Mouse (Mus musculus) lung, embryonic 15.5 days (tissue): Measurements from ENCODE around the gene Slc23a4. TPM values are rescaled to one million over a fixed set of nuclear protein-coding genes. Genes with fewer than 3 reads are reported as not detected.

ENCODE experiments used
- ATAC-seq: fragments of 200-750 bp; cut with Nextera tagmentation; 2 replicates; pipeline ENCODE4 v1.8.0; 2017; ENCODE audit warnings: moderate number of reproducible peaks, borderline replicate concordance; ENCODE audit not compliant: low FRiP score, low TSS enrichment; ENCODE audit errors: extremely low read depth
- H3K27ac ChIP-seq: fragments of 300-500 bp; sonication (generic); 2 replicates; pipeline ENCODE4 v1.5.1; 2015; ENCODE audit warnings: moderate library complexity, mild to moderate bottlenecking, inconsistent platforms
- H3K27me3 ChIP-seq: fragments of 300-500 bp; sonication (generic); 2 replicates; pipeline ENCODE4 v1.6.1; 2015; ENCODE audit warnings: inconsistent platforms
- H3K36me3 ChIP-seq: fragments of 300-500 bp; sonication (generic); 2 replicates; pipeline ENCODE4 v1.6.1; 2015; ENCODE audit warnings: inconsistent platforms
- H3K4me1 ChIP-seq: fragments of 300-500 bp; sonication (generic); 2 replicates; pipeline ENCODE4 v1.6.1; 2015; ENCODE audit warnings: inconsistent platforms
- H3K4me2 ChIP-seq: fragments of 300-500 bp; sonication (generic); 2 replicates; pipeline ENCODE4 v1.6.1; 2015; ENCODE audit warnings: inconsistent platforms, mild to moderate bottlenecking, moderate library complexity
- H3K4me3 ChIP-seq: fragments of 300-500 bp; sonication (generic); 2 replicates; pipeline ENCODE4 v1.5.1; 2015; ENCODE audit warnings: mild to moderate bottlenecking, inconsistent platforms
- H3K9ac ChIP-seq: fragments of 300-500 bp; sonication (generic); 2 replicates; pipeline ENCODE4 v1.6.1; 2015; ENCODE audit warnings: inconsistent platforms
- H3K9me3 ChIP-seq: fragments of 300-500 bp; sonication (generic); 2 replicates; pipeline ENCODE4 v1.6.1; 2016; ENCODE audit warnings: inconsistent platforms
- WGBS: fragments of 180-500 bp; shearing (Covaris S2); methylation state at CpG from one replicate; pipeline ENCODE4 v1.1.7; 2015; 5-methylcytosine and 5-hydroxymethylcytosine counted together
- polyA plus RNA-seq: library from polyadenylated mRNA; unstranded; fragments of >200 nt; fragmentation: Nextera tagmentation; extraction: Ambion mirVana; gene quantifications from 2 replicates; pipeline ENCODE4 v1.2.1, GENCODE M21; 2015

Gene Slc23a4
- polyA plus RNA-seq, 1 experiment from 2014 or later, result 0.66 TPM

DNA sequence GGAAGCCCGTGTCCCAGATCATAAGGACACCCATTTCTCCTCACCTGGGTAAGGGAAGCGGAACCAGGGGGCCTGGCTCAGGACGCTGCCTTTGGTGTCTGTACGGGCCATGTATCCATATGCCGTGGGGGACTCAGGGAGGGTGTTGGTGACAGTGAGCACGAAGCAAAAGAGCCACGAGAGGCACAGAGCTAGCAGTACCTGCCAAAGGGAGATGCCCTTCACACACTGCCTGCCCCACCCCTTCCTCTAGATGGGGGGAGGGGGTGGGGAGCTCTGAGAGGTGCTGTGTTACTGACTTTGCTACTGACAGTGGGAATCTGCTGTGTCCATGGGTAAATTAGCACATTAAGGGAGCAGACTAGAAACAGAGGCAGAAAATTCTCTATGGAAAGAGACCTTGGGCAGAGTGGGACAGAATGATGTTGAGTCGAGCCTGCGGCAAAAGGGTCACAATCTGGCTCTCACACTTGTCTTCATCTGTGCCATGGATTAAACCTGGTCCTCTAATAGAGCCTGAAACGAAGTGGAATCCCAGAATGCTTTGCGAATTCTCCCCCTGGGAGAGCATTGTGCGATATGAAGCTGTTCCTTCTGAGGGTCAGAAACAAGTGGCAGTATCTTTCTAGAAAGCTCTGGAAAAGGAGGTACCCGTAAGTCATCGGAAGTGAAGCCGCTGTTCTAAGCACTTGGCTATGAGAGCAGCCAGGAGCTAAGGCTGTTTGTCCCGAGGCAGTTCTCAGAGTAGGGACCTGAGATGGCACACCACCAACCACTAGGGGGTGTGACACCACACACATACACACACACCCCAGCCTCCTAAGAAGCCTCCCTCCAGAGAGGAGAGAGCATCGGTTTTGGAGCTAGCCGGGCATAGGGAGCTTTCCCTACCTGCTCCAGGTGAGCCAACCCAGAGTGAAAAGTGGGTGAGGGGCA is 33.0 kb downstream of the Slc23a4 start:
- ATAC-seq, result peak; percentile 77; the same call in 1 of the 2 replicates

DNA sequence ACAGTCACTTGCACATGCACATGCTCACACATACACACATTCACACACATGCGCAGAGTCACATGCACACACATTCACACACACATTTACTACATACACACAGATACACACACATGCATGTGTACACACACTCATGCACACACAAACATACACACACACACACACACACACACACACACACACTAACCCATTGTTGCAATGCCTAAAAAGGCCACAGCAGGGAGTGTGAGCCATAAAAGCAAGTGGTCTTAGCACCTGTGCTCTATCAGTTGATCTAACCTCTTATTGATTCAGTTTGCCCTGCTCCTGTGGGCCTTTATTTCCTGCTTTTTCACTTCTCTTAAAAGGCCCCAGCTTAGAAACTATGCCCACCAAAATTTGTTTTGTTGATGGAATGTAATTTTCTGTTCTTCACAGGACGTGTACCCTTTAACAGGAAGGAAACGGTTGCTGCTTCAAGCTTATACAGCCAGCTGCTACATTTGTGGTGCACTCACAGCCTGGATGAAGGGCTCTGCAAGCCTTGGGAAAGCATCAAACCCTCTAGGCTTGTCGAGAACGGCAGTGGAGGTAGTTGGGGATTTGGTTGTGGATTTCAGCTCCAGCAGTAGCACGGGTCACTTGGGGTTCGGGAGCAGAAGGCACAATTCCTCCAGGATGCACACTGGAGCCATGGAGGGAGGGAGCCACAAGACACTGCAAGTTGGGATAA is 36.1 kb downstream of the Slc23a4 start:
- 0 out of 2 replicates have a peak, but pooled peaks cover 7% of the 10 kb centered on the region for H3K4me1 ChIP-seq
- no peaks in the 10 kb centered on the region for H3K9me3 ChIP-seq
- WGBS, result 60% methylated on average over 7 of the region's 7 CpGs
- H3K9ac ChIP-seq, result no peak overlapping the region
- no peak overlapping the region for H3K27ac ChIP-seq
- ATAC-seq, result no peak
- H3K4me2 ChIP-seq, result no peak overlapping the region
- H3K27me3 ChIP-seq, result no peaks in the 10 kb centered on the region
- no peak overlapping the region for H3K4me3 ChIP-seq
- no peaks in the 10 kb centered on the region for H3K36me3 ChIP-seq

More for the DNA sequence above, 33.0 kb downstream of the Slc23a4 start:
- H3K27me3 ChIP-seq, result no peaks in the 10 kb centered on the region
- no peak overlapping the region for H3K4me3 ChIP-seq
- WGBS, result 45% methylated on average over 18 of the region's 18 CpGs
- H3K4me1 ChIP-seq, result 0 out of 2 replicates have a peak, but pooled peaks cover 7% of the 10 kb centered on the region
- no peak overlapping the region for H3K9ac ChIP-seq
- no peaks in the 10 kb centered on the region for H3K36me3 ChIP-seq
- H3K9me3 ChIP-seq, result no peaks in the 10 kb centered on the region
- H3K4me2 ChIP-seq, result peak overlapping the region; percentile 44
- H3K27ac ChIP-seq, result no peak overlapping the region

DNA sequence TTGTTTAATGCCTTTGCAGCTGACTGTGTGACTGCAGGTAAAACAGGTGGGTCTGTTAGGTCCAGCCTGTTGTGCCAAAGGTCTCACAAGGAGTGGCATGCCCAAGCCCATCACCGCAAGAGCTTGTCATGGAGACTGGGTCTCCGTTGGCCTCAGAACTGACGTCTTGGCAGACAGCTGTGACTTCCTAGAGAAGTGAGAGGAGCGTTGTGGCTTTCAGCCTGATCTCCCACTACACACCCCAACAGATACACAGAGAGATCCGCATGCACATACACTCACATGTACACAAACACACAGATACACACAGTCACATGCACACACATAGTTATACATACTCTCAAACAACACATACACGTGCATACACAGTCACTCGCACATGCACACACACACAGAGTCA is 36.7 kb downstream of the Slc23a4 start:
- no peak overlapping the region for H3K9ac ChIP-seq
- H3K36me3 ChIP-seq, result no peaks in the 10 kb centered on the region
- 81% methylated on average over 7 of the region's 7 CpGs for WGBS

DNA sequence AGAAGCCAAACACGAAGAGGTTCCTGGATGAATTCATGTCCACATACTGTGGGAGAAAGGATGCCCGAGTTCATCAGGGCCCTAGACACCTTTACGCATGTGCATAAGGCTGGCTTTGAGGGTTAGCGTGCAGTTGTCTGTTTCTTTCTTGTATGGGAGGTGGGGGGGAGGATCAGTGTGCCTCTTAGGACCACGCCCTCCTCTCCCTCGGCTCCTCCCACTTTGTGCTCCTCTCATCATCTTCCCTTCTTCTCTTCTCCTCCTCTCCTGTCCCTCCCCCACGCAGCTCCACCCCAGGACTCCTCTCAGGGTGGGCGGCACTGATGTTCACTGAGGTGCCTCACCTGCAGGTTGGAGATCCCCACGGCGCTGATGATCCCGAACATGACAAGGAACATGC is 39.7 kb downstream of the Slc23a4 start:
- 29% methylated on average over 11 of the region's 11 CpGs for WGBS
- Histone ChIP-seq H3K36me3 (no peaks in the 10 kb centered on the region), H3K9me3 (no peaks in the 10 kb centered on the region), H3K4me3 (no peak overlapping the region), H3K4me2 (peak overlapping the region; percentile 39), H3K4me1 (no peaks in the 10 kb centered on the region), H3K27ac (no peak overlapping the region), H3K27me3 (no peaks in the 10 kb centered on the region), H3K9ac (no peak overlapping the region)
- ATAC-seq, result no peak

More for the DNA sequence above, 36.7 kb downstream of the Slc23a4 start:
- no peaks in the 10 kb centered on the region for H3K27me3 ChIP-seq
- no peak for ATAC-seq
- H3K9me3 ChIP-seq, result no peaks in the 10 kb centered on the region
- no peak overlapping the region for H3K4me3 ChIP-seq
- no peak overlapping the region for H3K4me2 ChIP-seq
- H3K4me1 ChIP-seq, result 0 out of 2 replicates have a peak, but pooled peaks cover 7% of the 10 kb centered on the region
- no peak overlapping the region for H3K27ac ChIP-seq

DNA sequence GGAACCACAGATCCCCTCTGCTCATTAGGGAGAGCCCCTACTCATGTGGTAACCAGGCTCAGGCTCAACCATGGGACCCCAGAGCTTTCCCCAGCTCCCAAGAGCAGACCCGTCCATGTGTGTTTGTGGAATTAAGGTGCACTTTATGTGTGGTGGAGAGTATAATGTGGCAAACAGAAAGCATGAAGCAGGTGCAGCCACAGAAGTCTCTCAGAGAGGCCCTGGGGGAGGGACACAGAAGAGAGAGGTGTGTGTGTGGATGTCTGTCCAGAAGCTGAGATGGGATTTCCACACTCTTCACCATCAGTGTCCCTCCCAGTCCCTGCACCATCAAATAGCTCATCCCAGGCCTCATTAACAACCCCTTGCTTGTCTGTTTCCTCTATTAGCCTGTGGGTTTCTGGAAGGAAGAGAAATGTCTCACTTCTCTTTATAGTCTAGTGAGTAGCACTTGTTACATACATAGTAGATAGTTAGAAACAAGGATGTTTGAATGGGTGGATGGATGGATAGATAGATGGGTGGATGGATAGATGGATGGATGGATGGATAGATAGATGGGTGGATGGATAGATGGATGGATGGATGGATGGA is 41.6 kb downstream of the Slc23a4 start:
- H3K27ac ChIP-seq, result no peak overlapping the region
- H3K9ac ChIP-seq, result no peak overlapping the region
- no peaks in the 10 kb centered on the region for H3K36me3 ChIP-seq
- H3K4me2 ChIP-seq, result no peak overlapping the region
- no peaks in the 10 kb centered on the region for H3K9me3 ChIP-seq
- 85% methylated on average over 1 of the region's 1 CpGs for WGBS
- ATAC-seq, result no peak
- no peaks in the 10 kb centered on the region for H3K27me3 ChIP-seq
- no peak overlapping the region for H3K4me3 ChIP-seq
- H3K4me1 ChIP-seq, result no peaks in the 10 kb centered on the region

DNA sequence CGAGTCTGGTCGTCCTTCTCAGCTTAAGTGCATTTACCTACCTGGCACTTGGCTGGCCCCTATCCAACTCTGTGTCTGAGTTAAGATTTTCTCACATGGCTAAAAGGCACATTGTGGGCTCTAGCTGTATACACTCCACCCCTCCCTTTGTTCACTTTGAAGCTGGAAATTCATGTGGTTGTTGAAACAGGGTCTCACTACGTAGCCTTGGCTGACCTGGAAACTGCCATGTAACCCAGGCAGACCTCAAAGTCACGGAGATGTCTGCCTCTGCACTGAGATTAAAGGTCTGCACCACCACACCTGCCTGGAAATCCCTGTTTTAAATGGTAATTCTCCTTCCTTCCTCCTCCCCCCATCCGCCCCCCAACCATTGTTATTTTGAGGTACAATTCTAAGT is 44.7 kb downstream of the Slc23a4 start:
- Histone ChIP-seq H3K27me3 (no peaks in the 10 kb centered on the region), H3K27ac (no peak overlapping the region), H3K4me2 (no peak overlapping the region), H3K36me3 (no peaks in the 10 kb centered on the region), H3K9ac (no peak overlapping the region), H3K4me1 (peaks cover 5% of the 10 kb centered on the region; the same call in 1 of the 2 replicates), H3K9me3 (no peaks in the 10 kb centered on the region), H3K4me3 (no peak overlapping the region)
- no peak for ATAC-seq
- 50% methylated on average over 5 of the region's 5 CpGs for WGBS

DNA sequence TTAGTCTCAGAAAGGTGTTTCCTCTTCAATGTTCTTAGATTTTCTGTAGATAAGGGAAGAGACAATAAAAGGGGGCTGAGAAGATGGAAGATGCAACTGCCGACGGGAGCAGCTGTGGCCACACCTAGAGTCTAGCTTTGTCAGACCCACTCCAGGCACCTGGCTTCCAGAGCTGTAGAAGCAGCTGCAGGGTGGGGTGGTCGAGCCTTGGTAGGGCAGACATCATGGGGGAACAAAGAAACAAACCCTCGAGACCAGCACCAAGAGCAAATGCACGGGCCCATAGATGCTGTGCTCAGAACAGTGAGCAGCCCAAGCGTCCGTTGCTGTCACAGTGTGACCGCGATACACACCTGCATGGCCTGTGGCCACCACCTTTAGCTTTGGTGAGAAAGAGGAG is 45.8 kb downstream of the Slc23a4 start:
- no peaks in the 10 kb centered on the region for H3K36me3 ChIP-seq
- no peak overlapping the region for H3K4me2 ChIP-seq
- no peak overlapping the region for H3K9ac ChIP-seq
- H3K9me3 ChIP-seq, result no peaks in the 10 kb centered on the region
- H3K4me3 ChIP-seq, result no peak overlapping the region
- H3K27ac ChIP-seq, result no peak overlapping the region
- peaks cover 5% of the 10 kb centered on the region; the same call in 1 of the 2 replicates for H3K4me1 ChIP-seq
- no peak for ATAC-seq
- H3K27me3 ChIP-seq, result no peaks in the 10 kb centered on the region
- WGBS, result 84% methylated on average over 9 of the region's 9 CpGs

DNA sequence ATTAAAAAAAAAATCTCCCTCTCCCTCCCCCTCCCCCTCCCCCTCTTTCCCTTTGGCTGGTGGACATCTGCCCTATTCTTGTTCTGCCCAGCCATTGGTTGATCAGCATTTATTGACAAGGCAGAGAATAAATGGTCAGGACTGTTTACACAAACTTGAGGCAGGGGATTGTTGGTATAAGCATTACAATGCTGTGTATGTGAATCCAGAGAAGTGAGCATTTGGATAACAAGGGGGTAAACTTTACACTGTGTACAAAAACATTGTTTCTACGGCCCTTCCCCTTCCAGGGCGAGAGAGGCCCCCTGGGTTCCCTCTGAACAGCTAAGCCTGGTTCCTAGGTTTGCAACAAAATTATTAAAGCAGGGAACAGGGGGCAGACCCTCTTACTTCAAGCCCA is 46.7 kb downstream of the Slc23a4 start:
- no peak overlapping the region for H3K4me3 ChIP-seq
- H3K4me2 ChIP-seq, result no peak overlapping the region
- H3K27ac ChIP-seq, result no peak overlapping the region
- no peaks in the 10 kb centered on the region for H3K36me3 ChIP-seq
- no peaks in the 10 kb centered on the region for H3K27me3 ChIP-seq
- no peaks in the 10 kb centered on the region for H3K9me3 ChIP-seq
- WGBS, result 68% methylated on average over 2 of the region's 2 CpGs
- peaks cover 5% of the 10 kb centered on the region; the same call in 1 of the 2 replicates for H3K4me1 ChIP-seq
- no peak overlapping the region for H3K9ac ChIP-seq
- ATAC-seq, result no peak

DNA sequence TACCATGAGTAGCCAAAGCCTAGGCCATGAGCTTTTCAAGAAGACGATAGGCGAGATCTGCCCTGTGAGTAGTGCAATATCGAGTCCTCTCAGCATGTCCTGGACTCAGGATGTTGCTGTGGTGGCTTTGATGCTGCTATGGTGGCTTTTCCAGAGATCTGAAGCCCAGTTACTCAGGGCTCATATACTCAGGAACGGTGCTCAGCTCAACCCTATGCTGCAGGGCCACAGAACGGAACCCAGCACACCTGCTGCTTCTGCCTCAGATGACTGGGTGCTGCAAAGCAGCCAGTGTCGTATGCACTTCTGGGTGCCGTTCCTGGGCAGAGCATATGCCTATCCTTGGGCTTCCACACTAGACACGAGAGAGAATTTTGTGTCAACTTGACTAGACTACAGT is 48.8 kb downstream of the Slc23a4 start:
- H3K4me2 ChIP-seq, result no peak overlapping the region
- no peak for ATAC-seq
- no peak overlapping the region for H3K9ac ChIP-seq
- H3K9me3 ChIP-seq, result no peaks in the 10 kb centered on the region
- 86% methylated on average over 8 of the region's 8 CpGs for WGBS
- no peak overlapping the region for H3K27ac ChIP-seq
- no peaks in the 10 kb centered on the region for H3K27me3 ChIP-seq
- H3K4me3 ChIP-seq, result no peak overlapping the region
- no peaks in the 10 kb centered on the region for H3K36me3 ChIP-seq
- H3K4me1 ChIP-seq, result peaks cover 5% of the 10 kb centered on the region; the same call in 1 of the 2 replicates

DNA sequence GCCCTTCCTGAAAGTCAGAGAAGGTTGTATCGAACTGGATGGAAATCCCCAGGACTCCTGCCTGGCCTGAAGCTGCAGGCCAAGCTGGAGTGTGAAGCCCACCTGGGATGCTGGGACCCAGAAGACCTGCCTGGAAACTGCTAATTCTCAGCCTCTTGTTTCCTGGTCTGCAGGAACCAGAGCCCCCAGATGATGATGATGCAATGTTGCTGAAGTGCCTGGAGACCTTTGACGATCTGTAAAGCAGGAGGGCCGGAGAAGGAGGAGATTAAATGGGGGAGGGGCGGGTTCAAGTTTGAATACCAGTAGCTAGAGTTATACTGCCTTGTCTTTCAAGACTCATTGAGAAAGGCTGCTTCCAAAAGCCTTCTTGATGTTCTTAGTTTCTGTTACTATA is 49.3 kb downstream of the Slc23a4 start:
- Histone ChIP-seq H3K9ac (no peak overlapping the region), H3K27me3 (no peaks in the 10 kb centered on the region), H3K4me2 (no peak overlapping the region), H3K4me3 (no peak overlapping the region), H3K4me1 (peaks cover 5% of the 10 kb centered on the region; the same call in 1 of the 2 replicates), H3K36me3 (no peaks in the 10 kb centered on the region), H3K27ac (no peak overlapping the region), H3K9me3 (no peaks in the 10 kb centered on the region)
- no peak for ATAC-seq
- 22% methylated on average over 4 of the region's 4 CpGs for WGBS

DNA sequence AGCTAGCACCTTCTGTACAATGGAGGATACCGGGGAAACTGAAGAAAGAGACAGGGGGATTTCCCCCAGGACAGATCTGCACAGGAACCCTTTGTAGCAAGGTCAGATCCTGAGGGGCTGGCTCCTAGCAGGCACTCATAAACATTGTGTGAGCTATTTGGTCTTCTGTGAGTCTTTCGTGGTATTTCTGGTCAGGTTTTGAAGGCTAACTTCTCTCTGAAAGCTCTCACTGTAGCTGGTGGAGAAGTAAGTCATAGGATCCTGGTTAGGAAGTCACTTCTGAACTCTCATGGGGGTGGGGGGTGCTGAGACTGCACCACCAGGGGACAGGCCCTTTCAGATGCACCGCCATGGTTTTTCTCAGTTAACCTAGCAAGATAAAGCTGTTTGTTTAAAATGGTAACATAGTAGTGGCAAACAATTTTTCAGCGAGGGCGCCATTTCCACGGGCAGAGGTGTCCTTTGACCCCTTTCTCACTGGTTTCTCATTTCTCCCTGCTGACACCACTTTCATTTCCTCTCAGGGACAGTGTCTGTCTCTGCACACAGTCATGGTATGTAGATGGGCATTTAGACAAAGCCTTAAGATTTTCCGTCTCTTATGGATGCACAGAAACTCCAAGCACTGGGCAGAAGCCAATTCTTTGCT is 49.8 kb downstream of the Slc23a4 start:
- no peak overlapping the region for H3K4me3 ChIP-seq
- no peak for ATAC-seq

More for the DNA sequence above, 49.8 kb downstream of the Slc23a4 start:
- Histone ChIP-seq H3K27ac (peak overlapping the region; percentile 15; the same call in 1 of the 2 replicates), H3K4me1 (peaks cover 5% of the 10 kb centered on the region; the same call in 1 of the 2 replicates), H3K27me3 (no peaks in the 10 kb centered on the region), H3K4me2 (no peak overlapping the region), H3K36me3 (no peaks in the 10 kb centered on the region), H3K9me3 (no peaks in the 10 kb centered on the region), H3K9ac (no peak overlapping the region)
- 36% methylated on average over 7 of the region's 7 CpGs for WGBS
